Mouse (Mus musculus): ENCODE data around the gene Atr. TPM values are rescaled to one million over a fixed set of nuclear protein-coding genes. Genes with fewer than 3 reads are reported as not detected.
A peak's percentile ranks its signal among the peaks of the same experiment; 100 is the strongest.

The Atr gene
- 9.9 and 12.8 TPM in 2 replicates for polyA plus RNA-seq (2014; fragmentation: Nextera tagmentation; extraction: Ambion mirVana)

DNA sequence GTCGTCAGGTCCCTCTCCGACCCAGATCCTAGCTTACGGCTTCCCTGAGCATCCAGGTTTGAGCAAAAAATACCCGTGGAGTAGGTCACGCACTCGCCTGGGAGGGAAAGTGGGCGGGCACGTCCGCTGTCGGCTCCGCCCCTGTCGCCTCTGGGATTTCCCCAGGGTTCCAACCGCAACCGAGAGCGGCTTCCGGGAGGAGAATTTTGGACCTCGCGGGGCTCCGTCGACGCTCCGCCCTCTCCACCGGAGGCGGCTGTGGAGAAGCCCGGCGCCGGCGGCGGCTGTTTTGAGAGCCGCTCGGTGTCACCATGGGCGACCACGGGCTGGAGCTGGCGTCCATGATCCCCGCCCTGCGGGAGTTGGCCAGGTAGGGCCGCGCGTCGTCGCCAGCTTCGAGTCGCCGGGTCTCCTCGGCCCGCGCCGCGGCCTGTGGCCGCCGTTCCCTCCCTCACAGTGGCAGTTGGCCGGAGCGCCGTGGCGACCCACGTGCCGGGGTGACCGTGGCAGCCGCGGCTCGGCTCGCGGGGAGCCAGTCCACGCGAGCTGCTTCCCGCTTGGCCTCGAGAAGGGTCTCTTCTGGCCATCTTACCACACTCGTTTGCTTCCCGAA is at the start of gene Atr:
Gene Atr, plus strand, starts transcription at position 184 of the 613 bp plus-strand sequence.
- WGBS, result under 1% methylated on average over 62 of the region's 69 CpGs
- ATAC-seq, result peak; percentile 94
- H3K27me3 ChIP-seq (replicated peaks; ENCODE audit: control insufficient read depth, insufficient read depth, low read length), result no peaks in the 10 kb centered on the region

DNA sequence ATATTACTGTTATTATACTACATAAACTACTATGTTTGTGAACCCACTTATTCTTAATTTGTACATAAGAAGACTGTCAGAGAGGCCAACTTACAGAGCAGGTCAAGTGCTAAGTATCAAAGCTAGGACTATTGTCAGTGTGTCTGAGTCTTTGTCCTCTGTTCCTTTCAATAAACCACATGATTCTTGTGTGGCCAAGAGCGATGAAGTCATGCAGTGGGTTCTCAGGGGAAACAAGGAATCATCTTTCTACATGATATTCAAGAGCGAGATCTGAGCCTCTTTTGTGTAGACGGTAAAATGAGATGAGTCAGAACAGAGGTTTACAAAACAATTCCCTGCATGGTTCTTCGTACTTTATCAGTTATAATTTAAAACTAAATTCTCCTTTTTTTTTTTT is 47.8 kb upstream of the Atr start:
- no peak overlapping the region for H3K27ac ChIP-seq (ENCODE audit: low read depth, low read length)
- H3K9ac ChIP-seq (ENCODE audit: low read length), result no peak overlapping the region
- 80% methylated on average over 4 of the region's 4 CpGs for WGBS
- DNase-seq (ENCODE audit: low spot score) (no peak), ATAC-seq (no peak)
- H3K4me1 ChIP-seq (ENCODE audit: control insufficient read depth, insufficient read depth, low read length), result no peaks in the 10 kb centered on the region; the same call in 1 of the 2 replicates
- no peaks in the 10 kb centered on the region for H3K27me3 ChIP-seq (replicated peaks; ENCODE audit: control insufficient read depth, insufficient read depth, low read length)
- H3K4me2 ChIP-seq (ENCODE audit: low read length), result no peak overlapping the region
- no peak overlapping the region for H3K4me3 ChIP-seq (ENCODE audit: low read depth, low read length)
- no peaks in the 10 kb centered on the region for H3K36me3 ChIP-seq (ENCODE audit: control insufficient read depth, insufficient read depth, low read length)
- H3K9me3 ChIP-seq (replicated peaks; ENCODE audit: control insufficient read depth, low read length), result no peaks in the 10 kb centered on the region

More for the DNA sequence above, at the start of gene Atr:
- H3K27ac ChIP-seq (ENCODE audit: low read depth, low read length), result peak within 1 kb of the TSS; percentile 52
- H3K9ac ChIP-seq (ENCODE audit: low read length), result peak within 1 kb of the TSS; percentile 81
- H3K4me3 ChIP-seq (ENCODE audit: low read depth, low read length), result peak within 1 kb of the TSS; percentile 95
- H3K4me1 ChIP-seq (ENCODE audit: control insufficient read depth, insufficient read depth, low read length), result 0 out of 2 replicates have a peak, but pooled peaks cover 3% of the 10 kb centered on the region
- peak within 1 kb of the TSS; percentile 90 for H3K4me2 ChIP-seq (ENCODE audit: low read length)
- no peaks in the 10 kb centered on the region; the same call in 1 of the 2 replicates for H3K36me3 ChIP-seq (ENCODE audit: control insufficient read depth, insufficient read depth, low read length)
- DNase-seq (ENCODE audit: low spot score), result peak; percentile 96
- no peaks in the 10 kb centered on the region for H3K9me3 ChIP-seq (replicated peaks; ENCODE audit: control insufficient read depth, low read length)

DNA sequence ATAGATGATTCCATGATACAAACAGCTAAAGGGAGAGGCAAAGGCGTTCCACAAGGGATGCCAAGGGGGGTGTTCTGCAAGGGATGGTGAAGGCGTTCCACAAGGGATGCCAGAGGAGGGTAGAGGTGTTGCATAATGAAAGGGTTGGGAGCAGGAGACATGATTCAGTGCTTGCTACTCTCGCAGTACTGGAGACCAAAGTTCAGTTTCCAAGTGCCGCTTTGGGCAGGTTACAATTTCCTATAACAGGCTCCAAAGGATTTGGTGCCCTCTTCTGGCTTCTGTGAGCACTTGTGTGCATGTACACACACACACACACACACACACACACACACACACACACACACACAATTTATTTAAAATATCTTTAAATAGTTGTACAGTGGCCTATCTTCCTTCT is 45.6 kb upstream of the Atr start:
- no peak overlapping the region for H3K4me3 ChIP-seq (ENCODE audit: low read depth, low read length)
- ATAC-seq (no peak), DNase-seq (ENCODE audit: low spot score) (no peak)
- 94% methylated on average over 4 of the region's 4 CpGs for WGBS
- no peak overlapping the region for H3K4me2 ChIP-seq (ENCODE audit: low read length)
- H3K9me3 ChIP-seq (replicated peaks; ENCODE audit: control insufficient read depth, low read length), result no peaks in the 10 kb centered on the region
- H3K4me1 ChIP-seq (ENCODE audit: control insufficient read depth, insufficient read depth, low read length), result no peaks in the 10 kb centered on the region; the same call in 1 of the 2 replicates
- no peaks in the 10 kb centered on the region for H3K36me3 ChIP-seq (ENCODE audit: control insufficient read depth, insufficient read depth, low read length)
- no peak overlapping the region for H3K27ac ChIP-seq (ENCODE audit: low read depth, low read length)
- H3K9ac ChIP-seq (ENCODE audit: low read length), result no peak overlapping the region
- H3K27me3 ChIP-seq (replicated peaks; ENCODE audit: control insufficient read depth, insufficient read depth, low read length), result no peaks in the 10 kb centered on the region

DNA sequence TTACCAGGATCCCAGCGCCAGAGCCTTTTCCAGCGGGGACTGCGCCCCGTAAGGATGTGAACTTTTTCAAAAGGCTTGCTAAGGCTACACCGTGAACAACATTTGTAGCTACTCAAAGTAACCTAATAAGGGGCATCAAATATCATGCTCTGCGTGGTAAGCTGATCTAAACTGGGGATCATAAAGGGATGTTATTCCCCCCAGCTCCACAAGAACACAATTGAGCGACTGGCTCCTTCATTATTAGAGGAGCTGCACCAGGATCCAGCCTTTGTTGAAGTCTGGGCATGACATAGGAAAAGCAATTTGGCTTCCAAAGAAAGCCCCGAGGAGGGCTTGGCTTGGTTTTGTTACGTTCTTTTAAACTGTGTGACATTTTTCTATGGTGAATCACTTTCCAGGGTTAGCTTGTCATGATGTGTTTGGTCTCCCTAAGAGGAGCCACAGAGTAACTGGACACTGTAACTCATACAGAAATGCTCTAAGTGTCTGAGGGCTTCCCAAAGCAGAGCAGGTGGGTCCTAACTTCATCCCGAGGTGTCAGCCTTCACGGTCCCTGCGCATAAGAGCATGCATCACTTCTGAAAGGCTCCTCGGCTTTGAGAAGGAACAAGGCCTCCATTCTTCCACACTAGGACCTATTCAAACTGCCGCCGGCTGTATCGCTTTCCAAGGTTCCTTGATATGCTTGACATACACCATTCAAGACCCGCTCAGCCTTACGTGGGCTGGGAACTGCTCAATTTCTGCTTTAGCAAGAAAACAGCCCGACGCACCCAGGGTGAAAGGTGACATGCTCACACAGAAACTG is 43.5 kb upstream of the Atr start:
- H3K4me2 ChIP-seq (ENCODE audit: low read length), result peak overlapping the region; percentile 36
- H3K9me3 ChIP-seq (replicated peaks; ENCODE audit: control insufficient read depth, low read length), result no peaks in the 10 kb centered on the region
- peak; percentile 78 for DNase-seq (ENCODE audit: low spot score)
- peak; percentile 95 for ATAC-seq
- no peaks in the 10 kb centered on the region; the same call in 1 of the 2 replicates for H3K4me1 ChIP-seq (ENCODE audit: control insufficient read depth, insufficient read depth, low read length)
- H3K27me3 ChIP-seq (replicated peaks; ENCODE audit: control insufficient read depth, insufficient read depth, low read length), result no peaks in the 10 kb centered on the region
- H3K36me3 ChIP-seq (ENCODE audit: control insufficient read depth, insufficient read depth, low read length), result no peaks in the 10 kb centered on the region
- peak overlapping the region; percentile 52 for H3K27ac ChIP-seq (ENCODE audit: low read depth, low read length)
- 8% methylated on average over 20 of the region's 20 CpGs for WGBS
- H3K4me3 ChIP-seq (ENCODE audit: low read depth, low read length), result no peak overlapping the region
- no peak overlapping the region; the same call in 1 of the 2 replicates for H3K9ac ChIP-seq (ENCODE audit: low read length)

DNA sequence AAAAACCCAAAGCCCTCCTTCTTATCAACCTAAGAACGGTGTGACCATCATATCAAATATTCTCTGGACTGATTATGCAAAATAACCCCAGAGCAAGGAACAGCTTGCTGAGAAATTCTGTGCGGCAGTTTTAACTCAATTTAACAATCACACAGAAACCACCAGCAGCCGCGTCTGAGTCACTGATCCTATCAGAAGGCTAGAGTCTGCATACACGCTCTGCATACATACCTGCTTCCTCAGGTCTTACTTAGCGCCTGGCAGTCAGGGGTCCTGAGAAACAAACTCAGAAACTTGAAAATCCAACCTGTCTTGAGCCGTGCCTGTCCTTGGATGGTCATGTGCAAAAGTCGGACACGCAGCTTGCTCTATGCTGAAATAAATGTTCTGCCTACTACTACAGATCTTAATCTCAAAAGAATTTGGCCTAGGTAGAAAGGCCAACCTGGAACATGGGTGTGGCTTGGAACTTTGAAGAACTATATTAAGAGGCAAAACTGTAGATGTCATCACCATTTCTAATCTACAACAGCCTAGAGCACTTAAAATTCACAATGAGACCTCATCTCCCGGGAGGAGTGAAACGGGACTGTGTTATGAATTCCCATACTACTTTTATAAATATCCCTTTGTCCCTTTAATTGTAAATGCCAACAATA is 42.3 kb upstream of the Atr start:
- no peaks in the 10 kb centered on the region for H3K27me3 ChIP-seq (replicated peaks; ENCODE audit: control insufficient read depth, insufficient read depth, low read length)
- no peak for ATAC-seq
- H3K4me2 ChIP-seq (ENCODE audit: low read length), result no peak overlapping the region
- 73% methylated on average over 11 of the region's 11 CpGs for WGBS
- no peaks in the 10 kb centered on the region for H3K36me3 ChIP-seq (ENCODE audit: control insufficient read depth, insufficient read depth, low read length)
- DNase-seq (ENCODE audit: low spot score), result no peak
- H3K4me1 ChIP-seq (ENCODE audit: control insufficient read depth, insufficient read depth, low read length), result no peaks in the 10 kb centered on the region; the same call in 1 of the 2 replicates
- H3K9ac ChIP-seq (ENCODE audit: low read length), result no peak overlapping the region
- no peak overlapping the region for H3K27ac ChIP-seq (ENCODE audit: low read depth, low read length)
- H3K4me3 ChIP-seq (ENCODE audit: low read depth, low read length), result no peak overlapping the region
- no peaks in the 10 kb centered on the region for H3K9me3 ChIP-seq (replicated peaks; ENCODE audit: control insufficient read depth, low read length)

DNA sequence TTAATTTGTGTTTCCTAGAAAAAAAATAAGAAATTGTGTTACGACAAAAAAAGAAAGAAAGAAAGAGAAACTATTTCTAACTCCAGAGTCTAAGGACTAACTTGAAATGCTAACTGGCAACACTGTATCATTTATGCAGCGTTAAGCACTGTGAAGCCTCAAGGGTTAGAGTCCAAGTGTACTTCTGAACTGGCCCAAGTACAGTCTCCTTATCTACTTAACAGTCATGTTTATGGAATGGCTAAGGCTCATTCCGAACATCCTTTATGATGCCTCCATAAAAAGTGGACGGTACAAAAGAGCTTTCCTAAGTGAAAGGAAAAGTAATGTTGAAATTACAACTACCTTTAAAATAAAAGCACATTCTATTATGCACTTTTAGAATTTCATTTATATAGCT is 41.7 kb upstream of the Atr start:
- no peak overlapping the region for H3K9ac ChIP-seq (ENCODE audit: low read length)
- no peak overlapping the region for H3K27ac ChIP-seq (ENCODE audit: low read depth, low read length)
- no peaks in the 10 kb centered on the region for H3K9me3 ChIP-seq (replicated peaks; ENCODE audit: control insufficient read depth, low read length)
- no peaks in the 10 kb centered on the region; the same call in 1 of the 2 replicates for H3K4me1 ChIP-seq (ENCODE audit: control insufficient read depth, insufficient read depth, low read length)
- H3K4me3 ChIP-seq (ENCODE audit: low read depth, low read length), result no peak overlapping the region
- no peaks in the 10 kb centered on the region for H3K36me3 ChIP-seq (ENCODE audit: control insufficient read depth, insufficient read depth, low read length)
- no peak overlapping the region for H3K4me2 ChIP-seq (ENCODE audit: low read length)
- no peak for DNase-seq (ENCODE audit: low spot score)
- no peaks in the 10 kb centered on the region for H3K27me3 ChIP-seq (replicated peaks; ENCODE audit: control insufficient read depth, insufficient read depth, low read length)
- no peak for ATAC-seq
- WGBS, result 90% methylated on average over 4 of the region's 4 CpGs

DNA sequence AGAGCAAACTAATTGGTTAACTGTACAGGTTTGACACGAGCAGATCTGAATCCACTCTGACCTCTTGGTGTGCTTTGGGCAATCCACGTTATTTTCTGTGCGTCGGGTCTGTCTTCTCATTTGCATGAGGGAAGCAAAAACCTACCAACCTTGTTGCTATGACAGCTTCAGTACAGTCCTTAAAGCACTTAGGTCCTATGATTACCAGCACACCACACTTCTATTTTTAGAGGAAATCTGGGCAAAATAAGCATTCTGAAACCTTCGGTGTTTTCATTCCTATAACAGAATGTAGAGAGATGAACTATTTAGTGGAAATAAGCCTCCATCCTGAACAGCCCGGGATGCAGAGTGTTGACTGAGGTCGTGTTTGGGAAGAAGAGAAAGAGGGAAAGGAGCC is 34.9 kb upstream of the Atr start:
- H3K4me2 ChIP-seq (ENCODE audit: low read length), result no peak overlapping the region
- DNase-seq (ENCODE audit: low spot score), result no peak
- H3K9me3 ChIP-seq (replicated peaks; ENCODE audit: control insufficient read depth, low read length), result no peaks in the 10 kb centered on the region
- H3K27me3 ChIP-seq (replicated peaks; ENCODE audit: control insufficient read depth, insufficient read depth, low read length), result no peaks in the 10 kb centered on the region
- no peaks in the 10 kb centered on the region for H3K36me3 ChIP-seq (ENCODE audit: control insufficient read depth, insufficient read depth, low read length)
- H3K4me1 ChIP-seq (ENCODE audit: control insufficient read depth, insufficient read depth, low read length), result no peaks in the 10 kb centered on the region
- no peak for ATAC-seq
- H3K27ac ChIP-seq (ENCODE audit: low read depth, low read length), result no peak overlapping the region
- WGBS, result 83% methylated on average over 7 of the region's 7 CpGs
- no peak overlapping the region for H3K9ac ChIP-seq (ENCODE audit: low read length)
- no peak overlapping the region for H3K4me3 ChIP-seq (ENCODE audit: low read depth, low read length)

DNA sequence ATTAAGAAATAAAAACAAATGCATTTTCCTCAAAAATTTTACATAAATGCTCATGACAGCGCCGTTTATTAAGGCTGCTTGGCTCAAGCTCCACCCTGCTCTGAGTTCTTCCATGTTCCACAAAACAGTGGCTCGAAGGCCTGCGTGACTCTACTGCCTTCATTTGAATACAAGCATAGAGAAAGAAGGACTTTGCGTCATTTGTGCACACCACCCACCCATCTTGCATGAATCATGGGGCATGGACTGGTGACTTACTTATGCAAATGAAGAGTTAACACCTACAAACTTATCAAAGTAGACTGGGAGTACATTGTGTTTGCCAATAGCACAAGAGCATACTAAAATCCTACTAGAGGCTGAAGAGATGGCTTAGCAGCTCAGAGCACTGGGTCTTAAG is 29.8 kb upstream of the Atr start:
- 94% methylated on average over 5 of the region's 5 CpGs for WGBS
- no peak overlapping the region for H3K4me2 ChIP-seq (ENCODE audit: low read length)
- no peak overlapping the region for H3K27ac ChIP-seq (ENCODE audit: low read depth, low read length)
- ATAC-seq (no peak), DNase-seq (ENCODE audit: low spot score) (no peak)
- H3K36me3 ChIP-seq (ENCODE audit: control insufficient read depth, insufficient read depth, low read length), result no peaks in the 10 kb centered on the region
- H3K9ac ChIP-seq (ENCODE audit: low read length), result no peak overlapping the region
- no peak overlapping the region for H3K4me3 ChIP-seq (ENCODE audit: low read depth, low read length)
- H3K9me3 ChIP-seq (replicated peaks; ENCODE audit: control insufficient read depth, low read length), result no peaks in the 10 kb centered on the region
- H3K27me3 ChIP-seq (replicated peaks; ENCODE audit: control insufficient read depth, insufficient read depth, low read length), result no peaks in the 10 kb centered on the region
- H3K4me1 ChIP-seq (ENCODE audit: control insufficient read depth, insufficient read depth, low read length), result no peaks in the 10 kb centered on the region
